Mouse (Mus musculus) layer of hippocampus, postnatal 10 days (tissue): ENCODE measurements around the gene Stk32c. TPM values are rescaled to one million over a fixed set of nuclear protein-coding genes. Genes with fewer than 3 reads are reported as not detected.
A peak's percentile ranks its signal among the peaks of the same experiment; 100 is the strongest.

ENCODE experiments used
- DNase-seq, 2 experiments: peaks; one replicate each; pipeline ENCODE4 v3.0.0; 2021; ENCODE audit warnings: low spot score in 2 of 2
- total RNA-seq, 2 experiments: library from RNA; stranded (reverse); gene quantifications; 2 replicates each; pipeline ENCODE4 v1.2.3; 2021

Stk32c gene
- total RNA-seq, 2 experiments from 2014 or later, result 57.8 to 65.0 TPM

- DNase-seq, result no peak
These were observed 60.2 kb downstream of the Stk32c start for GRCm38 (mm10) chr7:139152927-139153326.

GRCm38 (mm10) chr7:139151116-139151515 is 62.0 kb downstream of the Stk32c start:
- peak in 1 of 2 experiments; percentile 47 for DNase-seq

GRCm38 (mm10) chr7:139149373-139149772 is 63.7 kb downstream of the Stk32c start:
- DNase-seq, result no peak

GRCm38 (mm10) chr7:139147360-139147759 is 65.7 kb downstream of the Stk32c start:
- DNase-seq, result no peak

DNA sequence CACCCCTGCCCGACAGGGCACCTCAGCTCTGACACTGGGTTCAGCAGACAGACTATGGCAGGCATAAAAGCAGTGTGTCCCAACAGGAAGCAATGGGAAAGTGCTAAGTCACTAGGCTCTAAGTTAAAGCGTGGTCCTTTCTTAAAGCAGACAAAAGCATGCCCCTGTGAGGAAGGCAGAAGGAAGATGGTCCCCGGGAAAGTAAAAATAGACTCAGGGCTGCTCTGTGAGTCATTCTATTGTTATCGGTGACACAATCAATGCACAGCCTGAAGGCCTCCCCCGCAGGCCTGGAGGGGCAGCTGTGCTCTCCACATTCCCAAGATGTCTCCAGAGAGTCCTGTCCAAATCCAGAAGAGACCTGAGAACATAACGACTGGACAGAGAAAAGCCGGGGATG is 67.2 kb downstream of the Stk32c start:
- no peak for DNase-seq

GRCm38 (mm10) chr7:139143785-139144184 is 69.3 kb downstream of the Stk32c start:
- no peak for DNase-seq

DNA sequence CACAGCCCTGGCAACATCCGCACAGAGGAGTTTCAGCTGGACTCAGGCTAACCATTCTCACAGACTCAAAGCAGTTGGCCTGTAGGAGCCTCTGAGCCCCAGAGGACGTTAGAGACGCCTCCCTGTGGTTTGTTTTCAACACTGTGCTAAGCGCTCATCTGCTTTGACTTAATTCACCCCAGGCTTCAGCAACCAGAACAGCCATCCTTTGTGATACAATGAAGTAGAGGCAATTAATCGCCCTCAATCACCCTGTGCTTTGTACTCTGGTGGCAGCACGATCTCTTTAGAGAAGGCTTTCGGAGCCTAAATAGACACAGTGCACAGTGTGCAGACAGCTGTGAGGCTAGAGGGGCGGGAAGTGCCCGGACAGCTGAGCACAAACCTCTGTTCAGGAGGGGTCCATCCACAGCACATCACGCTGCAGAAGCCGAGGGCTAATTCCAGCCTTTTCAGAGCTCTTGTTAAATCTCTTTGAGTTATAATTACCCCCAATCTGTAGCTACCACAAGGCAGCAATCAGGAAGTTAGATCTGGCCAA is 73.1 kb downstream of the Stk32c start:
- DNase-seq, result no peak

DNA sequence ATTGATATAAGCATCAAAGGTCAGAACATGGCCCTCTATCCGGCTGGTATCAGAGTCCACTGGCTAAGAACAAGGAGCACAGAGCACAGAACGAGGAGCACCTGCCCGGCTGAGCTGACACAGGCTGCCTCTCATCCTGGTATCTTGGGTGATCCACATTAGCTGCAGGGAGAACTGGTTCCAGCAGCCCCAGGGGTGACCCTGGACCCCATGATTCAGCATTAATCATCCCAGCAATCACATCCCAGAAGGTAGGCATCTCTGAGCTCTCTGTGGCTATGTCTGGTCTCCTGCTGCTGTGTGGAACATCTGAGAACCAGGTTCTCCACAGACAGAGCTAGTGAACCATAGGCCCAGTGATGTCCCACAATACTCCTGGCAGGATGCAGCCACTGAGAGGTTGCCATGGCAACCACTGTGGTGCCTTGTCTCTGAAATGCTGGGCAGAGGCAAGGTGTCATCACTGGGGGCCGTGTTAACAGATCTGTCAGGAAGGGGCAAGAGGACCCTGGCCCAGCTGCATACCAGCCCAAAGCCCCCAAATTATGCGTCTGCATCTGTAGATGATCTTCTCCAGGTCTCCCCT is 76.1 kb downstream of the Stk32c start:
- DNase-seq, result no peak

DNA sequence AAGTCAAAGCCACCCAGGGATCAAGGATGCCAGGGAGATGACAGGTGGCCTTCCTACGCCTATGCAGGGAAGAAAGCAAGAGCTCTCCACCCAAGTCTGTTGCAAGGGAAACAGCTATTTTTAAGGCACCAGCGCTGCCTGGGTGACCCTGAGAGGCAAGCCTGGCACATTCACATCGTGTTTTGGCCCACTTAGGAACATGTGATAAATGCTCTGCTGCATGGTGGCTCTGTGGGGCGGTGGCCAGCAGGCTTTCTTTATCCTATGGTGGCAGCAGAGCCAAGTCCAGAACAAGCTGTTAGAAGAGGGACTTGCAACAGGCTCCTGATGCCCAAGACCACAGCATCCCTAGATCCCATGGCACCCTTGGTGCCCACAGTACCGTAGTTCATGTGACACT is 77.9 kb downstream of the Stk32c start:
- no peak for DNase-seq

DNA sequence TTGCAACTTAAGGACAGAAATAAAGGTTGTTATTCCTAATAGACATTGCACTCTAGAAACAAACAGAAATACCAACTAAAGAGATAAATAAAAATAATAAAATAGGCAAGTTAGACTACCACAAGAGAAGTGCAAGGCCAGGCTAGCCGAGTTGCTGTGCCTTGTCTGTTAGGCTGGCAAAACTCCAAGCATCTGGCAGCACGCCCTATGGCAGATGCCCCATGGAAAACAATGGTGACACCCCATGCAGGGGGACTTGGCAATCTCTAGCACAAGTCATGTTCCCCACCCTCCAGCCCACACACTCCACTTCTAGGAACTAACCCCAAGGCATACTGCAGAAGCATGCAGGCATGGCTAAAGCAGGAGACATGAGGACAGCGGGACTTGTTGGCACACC is 79.7 kb downstream of the Stk32c start:
- peak; percentile 59 to 71 for DNase-seq

- DNase-seq, result no peak
These were observed 81.6 kb downstream of the Stk32c start for GRCm38 (mm10) chr7:139131538-139131937.

- DNase-seq, result no peak
These were observed 82.7 kb downstream of the Stk32c start for GRCm38 (mm10) chr7:139130361-139130760.

DNA sequence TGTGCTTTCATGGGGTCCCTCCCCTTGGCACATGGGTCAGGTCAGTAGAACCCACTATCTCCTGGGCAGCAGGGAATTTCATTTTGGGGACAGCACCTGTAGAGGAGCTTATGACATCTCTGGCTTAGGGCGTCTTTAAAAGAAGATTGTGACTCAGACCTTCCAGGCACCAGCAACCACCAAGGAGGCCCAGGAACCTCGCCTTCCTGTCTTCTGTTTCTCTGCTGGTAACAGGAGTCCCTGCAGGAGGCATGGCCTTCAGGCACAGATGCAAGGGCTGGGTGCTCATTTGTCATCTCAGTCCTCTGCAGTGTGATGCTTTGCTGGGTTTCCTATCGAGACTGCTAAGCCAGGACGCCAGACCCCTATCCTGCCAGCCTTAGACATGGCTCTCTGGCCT is 84.1 kb downstream of the Stk32c start:
- no peak for DNase-seq

DNA sequence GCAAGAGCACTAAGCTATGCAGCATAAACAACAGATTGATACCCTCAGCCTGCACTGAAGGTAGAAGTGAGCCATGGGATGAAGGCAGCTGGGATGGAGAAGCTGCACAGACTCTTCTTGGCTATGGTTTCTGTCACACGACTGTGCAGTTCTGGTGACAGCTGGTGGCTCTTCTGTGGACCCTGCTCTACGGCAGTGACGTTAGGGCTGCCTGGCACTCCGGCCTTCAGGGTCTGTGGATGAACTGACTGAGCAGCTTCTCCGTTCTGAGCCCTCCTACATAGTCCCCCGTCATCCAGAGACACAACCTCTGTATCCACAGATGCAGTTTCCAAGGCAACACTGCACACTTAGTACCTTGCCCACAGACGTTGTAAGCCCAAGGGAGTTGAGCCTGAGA is 86.6 kb downstream of the Stk32c start:
- DNase-seq, result no peak

DNA sequence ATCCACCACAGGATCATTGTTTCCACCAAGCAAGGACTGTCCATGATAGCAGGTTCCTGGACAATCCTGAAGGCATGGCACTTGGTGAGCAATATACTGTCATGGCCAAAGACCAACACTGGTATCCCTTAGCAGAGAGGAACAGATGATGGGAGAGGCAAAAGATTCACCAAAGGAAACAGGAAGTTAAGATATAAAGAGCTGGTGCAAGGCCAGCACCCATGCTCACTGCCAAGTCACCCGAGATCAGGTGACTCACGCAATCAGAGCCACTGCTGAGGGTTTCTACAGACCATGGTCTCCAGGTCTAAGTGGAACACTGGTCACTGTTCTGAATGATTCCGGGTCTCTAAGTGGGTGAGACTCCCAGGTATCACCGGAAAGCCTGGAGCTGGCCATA is 87.2 kb downstream of the Stk32c start:
- DNase-seq, result no peak

- no peak for DNase-seq
These were observed 93.3 kb downstream of the Stk32c start for GRCm38 (mm10) chr7:139119775-139120153.

DNA sequence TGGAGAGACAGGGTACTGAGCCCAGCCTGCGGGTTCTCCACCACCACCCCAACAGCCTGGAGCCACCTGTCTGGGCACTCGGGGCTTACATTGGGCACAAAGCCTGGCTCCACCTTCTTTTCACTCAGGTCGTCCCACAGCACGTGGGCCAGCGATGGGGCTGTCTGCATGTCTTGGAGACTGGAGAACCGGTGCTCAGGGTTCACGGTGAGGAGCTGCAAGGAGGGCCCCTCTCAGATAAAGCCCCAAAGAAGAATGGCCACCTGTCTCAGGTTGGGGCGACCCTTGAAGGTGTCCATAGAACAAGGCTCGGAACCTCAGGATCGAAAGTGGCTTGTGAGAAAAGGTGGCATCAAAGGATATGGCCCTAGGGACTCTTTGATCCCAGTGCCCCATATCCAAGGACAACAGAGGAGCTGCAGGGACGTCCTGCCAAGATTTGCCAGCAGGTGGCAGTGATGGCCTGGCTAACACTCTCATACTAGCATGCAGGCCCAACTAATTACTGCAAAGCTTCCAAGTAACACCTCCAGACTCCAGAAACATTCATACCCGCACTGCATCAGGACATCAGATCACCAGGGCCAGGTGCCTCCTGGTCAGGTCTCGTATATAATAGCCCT is 93.8 kb downstream of the Stk32c start:
- peak; percentile 93 to 94 for DNase-seq

DNA sequence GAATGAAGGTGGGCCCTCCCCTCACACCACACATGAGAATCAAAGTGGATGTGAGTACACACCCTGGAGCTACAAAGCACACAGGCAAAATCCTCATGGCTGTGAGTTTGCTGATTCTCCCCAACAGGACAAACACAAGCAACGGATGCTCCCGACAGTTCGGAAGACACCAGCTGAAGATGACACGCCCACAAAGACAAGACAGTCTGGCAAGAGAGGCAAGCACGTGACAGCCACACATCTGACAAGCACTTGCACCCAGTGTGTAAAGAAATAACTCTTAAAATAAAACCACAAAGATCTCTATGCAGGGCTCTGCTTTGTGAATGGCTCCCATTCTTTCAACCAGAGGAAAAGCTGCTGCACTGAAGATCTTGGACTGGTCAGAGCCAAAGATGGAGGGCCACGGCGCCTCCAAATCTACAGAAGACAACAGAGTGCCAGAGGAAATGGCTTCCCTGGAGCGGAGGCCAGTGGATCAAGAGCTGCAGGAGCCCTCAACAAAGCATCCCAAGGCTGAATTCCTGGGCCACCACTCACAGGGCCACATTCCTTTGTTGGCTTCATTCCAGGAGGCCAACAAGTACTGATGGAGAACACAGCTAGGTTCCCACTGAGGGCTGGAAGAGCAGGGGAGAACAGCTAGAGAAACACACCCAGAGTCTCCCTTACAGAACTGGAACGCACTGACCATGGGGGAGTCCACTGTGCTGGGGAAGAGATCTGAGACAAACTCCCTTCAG is 105.0 kb downstream of the Stk32c start:
- peak in 1 of 2 experiments; percentile 26 for DNase-seq

- no peak for DNase-seq
These were observed 107.4 kb downstream of the Stk32c start for GRCm38 (mm10) chr7:139105705-139106104.

DNA sequence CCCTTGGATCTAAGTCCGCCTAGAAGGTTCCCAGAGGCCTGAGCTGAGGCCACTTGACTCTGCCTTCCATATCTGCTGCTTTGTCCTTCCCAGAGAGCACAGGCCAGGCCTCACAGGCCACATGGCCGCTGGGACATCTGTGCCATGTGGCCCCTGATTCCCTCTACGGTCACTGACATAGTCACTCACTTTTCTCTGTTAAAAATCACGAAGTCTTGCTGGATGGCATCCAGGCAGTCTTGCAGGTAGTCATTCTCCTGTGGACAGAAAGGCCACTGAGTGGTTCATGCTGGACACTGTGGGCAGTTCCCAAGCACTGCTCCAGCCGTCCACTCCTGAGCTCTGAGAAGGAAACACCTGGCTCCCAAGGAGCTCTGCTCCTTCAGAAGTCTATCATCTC is 108.0 kb downstream of the Stk32c start:
- no peak for DNase-seq

DNA sequence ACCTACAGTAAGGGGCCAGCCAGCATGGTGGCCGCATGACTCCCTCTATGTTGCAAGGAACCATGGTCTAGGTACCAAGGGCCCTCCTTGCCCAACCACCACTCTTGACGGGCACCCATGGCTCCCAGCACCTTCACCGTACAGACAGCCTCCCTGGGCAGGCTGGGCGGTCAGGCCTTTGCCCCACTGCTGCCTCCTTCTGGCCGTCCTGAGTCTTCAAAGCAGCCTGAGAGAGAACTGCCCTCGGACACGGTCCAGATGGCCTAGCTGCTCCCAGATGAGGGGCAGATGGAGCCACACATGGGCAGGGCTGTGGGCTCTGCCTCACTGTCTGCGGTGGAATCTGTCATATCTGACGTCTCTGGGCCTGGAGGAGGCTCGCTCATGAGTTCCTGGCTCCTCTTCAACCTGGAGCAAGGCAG is 109.1 kb downstream of the Stk32c start:
- DNase-seq, result peak; percentile 61 to 67

DNA sequence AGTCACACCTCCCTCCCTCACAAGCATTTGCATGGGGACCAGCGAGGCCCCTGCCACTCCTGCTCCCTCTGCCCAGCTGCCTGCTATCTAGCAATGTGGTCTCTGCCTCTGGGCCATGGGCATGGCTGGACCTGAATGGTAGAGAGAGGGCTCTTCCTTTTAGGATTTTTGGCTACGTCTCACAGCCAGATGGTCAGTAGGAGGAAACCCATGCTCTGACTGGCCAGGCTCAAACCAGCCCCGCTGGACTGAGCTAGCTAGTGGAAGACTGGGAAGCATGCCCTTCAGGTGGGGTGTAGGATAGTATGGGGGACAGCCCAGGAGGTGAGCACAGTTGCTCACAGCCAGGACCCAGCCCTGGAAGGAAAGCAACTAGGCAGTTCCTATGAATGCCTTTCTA is 111.3 kb downstream of the Stk32c start:
- peak in 1 of 2 experiments; percentile 24 for DNase-seq
